Mouse (Mus musculus) cerebellum, adult 2 months (tissue): ENCODE results near the gene Ifit1bl1. TPM values are rescaled to one million over a fixed set of nuclear protein-coding genes. Genes with fewer than 3 reads are reported as not detected.
"Not testable (repeated sequence)": the region's sequence is repeated elsewhere in the genome, so short reads cannot be mapped to it uniquely, and the experiment has no call there.

Experiments used
- DNase-seq, 2 experiments: peaks; one replicate each; pipeline ENCODE4 v3.0.0; 2021
- H3K27ac ChIP-seq: fragments of 200-500 bp; 2 replicates; pipeline ENCODE4 v1.5.1; 2012; ENCODE audit warnings: low read length, control low read depth, inconsistent platforms; ENCODE audit not compliant: insufficient read depth
- H3K27me3 ChIP-seq: fragments of 200-500 bp; 2 replicates; pipeline ENCODE4 v1.6.1; 2012; ENCODE audit warnings: inconsistent platforms, mild to moderate bottlenecking, low read length, moderate library complexity; ENCODE audit not compliant: control insufficient read depth, insufficient read depth
- H3K4me1 ChIP-seq: fragments of 200-500 bp; 2 replicates; pipeline ENCODE4 v1.6.1; 2011; ENCODE audit warnings: low read length; ENCODE audit not compliant: control insufficient read depth, insufficient read depth
- H3K4me3 ChIP-seq: fragments of 200-500 bp; replicated peaks from 2 replicates; pipeline ENCODE3; 2011; ENCODE audit warnings: mild to moderate bottlenecking, low read depth, low read length, control low read depth; ENCODE audit not compliant: insufficient read depth
- CTCF ChIP-seq: fragments of 200-500 bp; IDR thresholded peaks from 2 replicates; pipeline ENCODE4 v1.5.1; 2011; ENCODE audit warnings: low read depth, mild to moderate bottlenecking, control low read depth, low read length, moderate library complexity, borderline replicate concordance; ENCODE audit not compliant: insufficient read depth
- POLR2A ChIP-seq: fragments of 200-500 bp; IDR thresholded peaks from 2 replicates; pipeline ENCODE4 v1.6.1; 2011; ENCODE audit warnings: low read length, control low read depth, borderline replicate concordance; ENCODE audit not compliant: insufficient read depth
- WGBS: fragments of 180-500 bp; shearing (Covaris S2); methylation state at CpG from one replicate; pipeline ENCODE4 v1.1.7; 2018; 5-methylcytosine and 5-hydroxymethylcytosine counted together
- polyA plus RNA-seq: library from polyadenylated mRNA; depleted of rRNA; stranded (reverse); fragments of >200 nt; gene quantifications from 2 replicates; pipeline ENCODE4 v1.2.3, GENCODE M21; 2012

The Ifit1bl1 gene
- polyA plus RNA-seq, 1 experiment, result 1.1 TPM

DNA sequence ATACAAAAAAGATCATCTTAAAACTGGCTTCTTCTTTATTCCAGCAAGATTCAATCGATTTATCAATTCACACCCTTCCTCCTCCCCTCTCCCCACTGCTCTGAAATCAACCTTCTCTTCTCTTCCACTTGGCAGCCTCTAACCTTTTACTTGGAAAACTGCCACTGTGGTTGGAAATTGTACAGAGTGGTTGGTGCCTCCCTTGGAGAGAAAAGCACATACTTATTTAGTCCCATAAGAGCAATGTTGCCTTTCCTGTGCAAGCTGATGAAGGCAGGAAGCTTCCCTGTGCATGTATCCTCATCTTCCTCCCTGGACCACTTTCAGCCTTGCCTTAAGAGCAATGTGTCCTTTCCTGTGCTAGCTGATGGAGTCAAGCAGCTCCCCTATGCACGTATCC lies 3.4 kb downstream of the Ifit1bl1 start:
- Histone ChIP-seq H3K27ac (no peak overlapping the region), H3K4me1 (peaks cover 5% of the 10 kb centered on the region), H3K4me3 (no peak overlapping the region), H3K27me3 (no peaks in the 10 kb centered on the region)
- peak; percentile 29 to 72 for DNase-seq
- TF ChIP-seq CTCF (no peak), POLR2A (no peak)
- WGBS, result 22% methylated on average over 2 of the region's 2 CpGs

DNA sequence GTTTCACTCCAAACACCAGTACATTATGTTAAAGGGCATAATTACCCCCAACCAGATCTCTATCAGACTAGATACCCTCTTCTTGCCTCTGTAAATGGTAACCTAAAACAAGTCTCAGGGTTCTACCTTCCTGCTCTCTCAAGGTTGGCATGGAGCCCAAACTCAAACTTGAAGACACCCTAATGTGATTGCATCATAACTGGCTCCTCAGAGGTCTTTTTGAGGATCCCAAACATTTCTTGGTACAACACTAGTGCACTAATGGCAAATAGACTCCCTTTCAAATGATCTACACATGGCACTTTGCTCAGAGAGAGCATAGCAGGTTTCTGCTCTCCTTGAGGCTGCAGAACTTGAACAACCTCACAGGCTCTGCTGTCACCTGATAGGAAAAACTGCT lies 4.9 kb downstream of the Ifit1bl1 start:
- no peak for DNase-seq
- Histone ChIP-seq H3K4me3 (no peak overlapping the region), H3K27ac (no peak overlapping the region), H3K4me1 (peaks cover 5% of the 10 kb centered on the region), H3K27me3 (no peaks in the 10 kb centered on the region)
- TF ChIP-seq CTCF (no peak), POLR2A (no peak)

DNA sequence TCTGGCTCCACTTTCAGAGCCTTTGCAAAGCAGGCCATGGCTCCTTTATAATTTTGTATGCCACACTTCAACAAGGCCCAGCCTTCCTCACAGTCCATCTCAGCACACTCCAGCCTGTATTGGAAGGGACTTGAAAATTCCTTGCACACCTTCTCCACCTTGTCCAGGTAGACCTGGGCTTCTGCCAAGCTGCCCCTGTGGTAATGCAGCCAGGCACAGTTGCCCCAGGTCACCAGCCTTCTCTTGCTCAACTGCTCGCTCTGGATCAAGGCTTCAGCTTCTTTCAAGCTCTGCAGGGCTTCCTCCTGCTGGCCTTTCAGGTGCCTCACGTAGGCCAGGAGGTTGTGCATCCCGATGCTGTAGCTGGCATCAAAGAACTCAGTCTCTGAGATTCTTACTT lies 7.2 kb downstream of the Ifit1bl1 start:
- not testable (repeated sequence) for H3K4me3 ChIP-seq, H3K4me1 ChIP-seq, DNase-seq, H3K27ac ChIP-seq, H3K27me3 ChIP-seq
- 56% methylated on average over 3 of the region's 3 CpGs for WGBS

DNA sequence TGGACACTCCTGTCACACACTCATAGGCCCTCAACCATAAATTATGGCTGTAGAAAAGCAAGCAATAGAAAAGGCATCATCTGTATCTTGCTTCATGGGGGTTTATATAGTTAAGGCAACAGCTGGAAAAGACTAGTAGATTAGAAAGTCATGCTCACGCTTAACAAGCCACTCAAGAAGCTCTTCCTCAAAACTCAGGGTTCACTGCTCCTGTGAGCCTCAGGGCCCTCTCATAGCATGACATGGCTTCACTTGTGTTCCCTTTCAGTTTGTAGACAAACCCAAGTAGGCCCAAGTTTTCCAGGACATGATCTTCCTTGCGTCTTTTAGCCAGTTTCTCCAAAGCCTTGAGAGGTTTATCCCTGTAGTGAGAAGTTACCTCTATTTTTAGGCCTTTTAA lies 8.3 kb downstream of the Ifit1bl1 start:
- H3K27me3 ChIP-seq, result no peaks in the 10 kb centered on the region
- DNase-seq, result no peak
- no peak for TF ChIP-seq CTCF
- TF ChIP-seq POLR2A, result no peak
- peaks cover 4% of the 10 kb centered on the region for H3K4me1 ChIP-seq
- WGBS, result 93% methylated on average over 2 of the region's 2 CpGs
- no peak overlapping the region for H3K4me3 ChIP-seq
- H3K27ac ChIP-seq, result no peak overlapping the region

DNA sequence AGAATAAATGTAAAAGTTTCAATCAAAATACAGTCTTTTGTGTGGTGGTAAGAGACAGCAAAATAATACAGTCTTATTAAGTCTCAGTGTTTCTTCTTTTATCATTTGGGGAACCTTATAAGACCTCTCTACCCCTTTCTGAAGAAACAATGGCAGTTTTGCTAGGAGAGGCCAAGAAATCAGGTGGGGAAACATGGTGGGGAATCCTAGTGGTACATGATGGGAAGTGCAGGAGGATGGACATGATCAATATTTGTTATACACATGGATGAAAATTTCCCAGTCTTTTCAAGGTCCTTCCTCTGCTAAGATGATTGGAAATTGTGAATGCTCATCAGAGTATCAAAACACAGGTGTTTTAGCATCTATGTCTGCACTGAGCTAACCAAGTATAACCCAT lies 12.8 kb downstream of the Ifit1bl1 start:
- no peaks in the 10 kb centered on the region for H3K27me3 ChIP-seq
- H3K27ac ChIP-seq, result no peak overlapping the region
- DNase-seq, result no peak
- TF ChIP-seq CTCF (no peak), POLR2A (no peak)
- H3K4me3 ChIP-seq, result no peak overlapping the region
- no peaks in the 10 kb centered on the region for H3K4me1 ChIP-seq

DNA sequence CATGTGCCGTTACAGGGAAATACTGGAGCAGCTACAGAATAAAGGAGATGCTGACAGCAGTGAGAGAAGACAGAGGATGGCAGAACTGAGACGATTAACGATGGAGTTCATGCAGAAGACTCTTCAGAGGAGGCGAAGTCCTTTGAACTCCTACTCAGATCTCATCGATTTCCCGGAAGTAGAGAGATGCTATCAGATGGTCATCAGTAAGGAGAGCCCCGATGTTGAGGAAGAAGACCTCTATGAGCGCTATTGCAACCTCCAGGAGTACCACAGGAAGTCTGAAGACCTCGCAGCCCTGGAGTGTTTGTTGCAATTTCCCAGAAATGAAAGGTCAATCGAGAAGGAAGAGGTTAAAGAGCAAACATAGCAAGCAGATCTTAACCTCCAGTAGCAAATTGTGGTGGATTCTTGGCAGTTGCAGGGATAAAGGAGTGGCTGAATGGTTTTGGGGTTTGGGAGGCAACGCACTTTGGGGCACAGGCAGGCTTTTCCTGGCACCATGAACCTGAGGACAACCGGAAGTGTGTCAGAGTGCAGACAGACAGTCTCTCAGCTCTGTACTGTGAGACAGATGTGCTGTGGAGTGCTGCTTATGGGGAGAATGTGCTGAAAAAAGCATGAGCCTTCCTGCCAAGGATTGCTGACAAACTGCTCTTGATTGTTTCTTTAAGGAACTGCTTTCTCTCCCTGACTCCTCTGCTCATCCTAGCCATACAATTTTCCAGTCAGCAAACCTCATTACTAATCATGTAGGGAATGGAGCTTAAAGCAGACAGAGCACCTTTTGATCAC lies 13.7 kb downstream of the Ifit1bl1 start:
- DNase-seq, H3K27me3 ChIP-seq, H3K27ac ChIP-seq, H3K4me3 ChIP-seq, H3K4me1 ChIP-seq: not testable (repeated sequence)
- 81% methylated on average over 7 of the region's 12 CpGs for WGBS

DNA sequence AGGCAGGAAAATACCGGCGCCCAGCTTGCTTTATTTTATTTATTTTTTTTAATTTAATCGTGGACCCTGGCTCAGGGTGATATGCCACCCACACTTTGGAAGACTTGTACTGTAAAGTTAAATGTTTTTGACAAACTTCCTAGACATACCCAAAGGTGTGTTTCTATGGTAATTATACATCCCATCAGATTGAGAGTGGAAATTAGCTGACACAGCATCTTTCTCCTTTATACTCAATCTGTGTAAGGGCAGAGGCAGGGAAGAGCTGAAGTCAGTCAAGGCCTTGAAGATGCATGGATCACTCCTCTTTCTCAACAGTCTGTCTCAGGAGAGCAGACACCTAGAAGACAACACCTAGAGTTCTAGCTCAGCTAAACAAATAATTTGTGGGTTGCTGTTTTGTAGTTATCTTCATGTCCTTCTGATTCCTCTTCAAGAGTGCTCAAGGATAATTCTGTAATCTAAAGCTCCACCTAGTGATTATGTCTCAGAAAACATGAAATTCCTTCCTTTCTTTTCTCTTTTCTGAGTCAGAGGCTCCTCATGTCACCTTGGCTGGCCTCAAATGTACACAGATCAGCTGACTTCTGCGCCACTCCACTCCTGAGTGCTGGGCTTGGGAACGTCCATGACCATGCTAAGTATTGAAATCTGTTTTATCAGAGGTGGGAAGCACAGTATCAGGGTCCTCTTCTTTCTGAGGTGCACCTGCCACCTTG lies 15.9 kb downstream of the Ifit1bl1 start:
- H3K27me3 ChIP-seq, H3K4me3 ChIP-seq, H3K4me1 ChIP-seq, H3K27ac ChIP-seq, DNase-seq: not testable (repeated sequence)
- WGBS, result 72% methylated on average over 5 of the region's 5 CpGs

DNA sequence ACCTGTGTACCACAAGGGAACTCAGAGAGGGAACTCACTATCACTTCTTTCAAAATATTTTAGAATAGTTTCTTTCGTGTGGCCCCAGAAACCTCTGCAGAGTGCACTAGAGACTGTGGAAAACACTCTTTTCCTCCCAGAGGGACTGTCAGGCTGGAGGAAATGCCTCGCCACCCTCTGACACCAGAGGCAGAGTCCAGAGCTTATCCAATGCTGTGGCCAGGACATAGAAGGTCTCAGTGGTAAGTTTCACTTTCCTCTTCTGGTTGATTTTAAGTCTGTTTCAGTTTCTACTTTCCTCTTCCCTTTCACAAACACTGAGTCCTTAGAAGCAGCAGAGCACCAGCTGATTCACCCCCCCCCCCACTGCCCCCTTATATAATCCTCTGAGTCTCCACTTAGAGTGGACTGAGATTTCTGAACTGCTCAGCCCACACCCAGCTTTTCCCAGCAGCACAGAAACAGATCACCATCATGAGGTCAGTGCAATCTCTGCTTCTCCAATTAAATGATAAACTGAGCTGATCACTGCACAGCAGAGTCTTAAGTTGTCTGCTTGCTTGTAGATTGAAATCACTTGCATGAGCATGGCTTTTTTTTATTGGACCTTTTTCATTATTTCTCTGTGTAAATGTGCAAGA lies 18.5 kb downstream of the Ifit1bl1 start, which contains the start of gene Ifit3:
Ifit3 (plus strand) TSS at position 406 of the 641 bp plus-strand sequence.
- 54% methylated on average over 2 of the region's 2 CpGs for WGBS
- H3K27me3 ChIP-seq, H3K4me1 ChIP-seq, DNase-seq, H3K27ac ChIP-seq, H3K4me3 ChIP-seq: not testable (repeated sequence)

DNA sequence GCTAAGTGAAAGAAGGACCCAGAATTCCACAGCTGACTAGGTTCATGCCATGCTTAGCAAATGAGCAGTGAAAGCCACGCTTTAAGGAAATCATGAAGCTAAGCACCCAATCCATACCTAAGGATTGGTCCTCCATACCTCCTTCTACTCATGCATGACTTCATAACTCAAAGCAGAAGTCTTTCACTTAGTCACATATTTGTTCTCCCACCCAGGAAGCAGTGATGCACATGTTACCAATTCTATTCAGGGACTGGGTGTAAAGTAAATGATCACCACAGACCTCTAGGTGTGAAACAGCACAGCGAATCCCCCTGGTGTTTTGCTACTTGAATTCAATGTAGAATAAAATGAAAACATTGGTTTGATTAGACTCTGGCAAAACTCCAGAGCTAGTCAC lies 19.1 kb downstream of the Ifit1bl1 start:
- H3K4me1 ChIP-seq, H3K4me3 ChIP-seq, DNase-seq, H3K27ac ChIP-seq, H3K27me3 ChIP-seq: not testable (repeated sequence)
- WGBS, result 83% methylated on average over 2 of the region's 2 CpGs
